Mouse (Mus musculus): ENCODE measurements at regions not wholly inside any gene's neighbourhood (a gene's known extent, or its start where the extent isn't known, plus 50 kb on each side); places are given as distances from the start of the nearest gene placed in this dataset.

DNA sequence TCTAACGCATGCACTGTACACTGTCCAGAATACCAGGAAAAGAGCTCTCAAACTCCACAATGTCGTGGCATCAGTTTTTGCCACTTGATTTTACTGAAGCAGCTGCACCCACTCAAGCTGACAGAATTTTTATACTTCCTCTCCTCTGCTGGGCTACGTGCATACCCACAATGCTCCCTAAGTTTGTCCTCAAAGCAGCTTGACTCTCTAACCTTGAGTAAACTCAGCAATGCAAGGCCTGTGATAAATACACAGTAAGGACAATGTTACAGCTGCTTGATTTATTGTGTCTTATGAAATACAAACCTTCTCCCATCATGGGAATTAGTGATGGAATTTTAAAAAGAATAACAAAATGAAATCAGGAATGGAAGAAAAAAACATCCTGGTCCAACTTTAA, 129.7 kb downstream of the Trmt11 start:
- Histone ChIP-seq H3K36me3 (ENCODE audit: insufficient read depth, low read length) (no peaks in the 10 kb centered on the region), H3K4me2 (ENCODE audit: low read depth, low read length, poor library complexity, severe bottlenecking) (no peak overlapping the region), H3K9ac (replicated peaks; ENCODE audit: low read length, poor library complexity, severe bottlenecking) (no peak overlapping the region), H3K4me3 (ENCODE audit: low read depth, low read length) (no peak overlapping the region), H3K9me3 (ENCODE audit: low read length) (no peaks in the 10 kb centered on the region), H3K4me1 (ENCODE audit: insufficient read depth, low read length) (no peaks in the 10 kb centered on the region), H3K27me3 (ENCODE audit: insufficient read depth, low read length) (no peaks in the 10 kb centered on the region), H3K27ac (ENCODE audit: low read depth, low read length) (no peak overlapping the region)
- ATAC-seq (ENCODE audit: low FRiP score) (no peak), DNase-seq (ENCODE audit: low spot score) (no peak)
- WGBS = 81% methylated on average over 3 of the region's 3 CpGs
- no peak for TF ChIP-seq CTCF (IDR thresholded peaks at IDR 0.05)

DNA sequence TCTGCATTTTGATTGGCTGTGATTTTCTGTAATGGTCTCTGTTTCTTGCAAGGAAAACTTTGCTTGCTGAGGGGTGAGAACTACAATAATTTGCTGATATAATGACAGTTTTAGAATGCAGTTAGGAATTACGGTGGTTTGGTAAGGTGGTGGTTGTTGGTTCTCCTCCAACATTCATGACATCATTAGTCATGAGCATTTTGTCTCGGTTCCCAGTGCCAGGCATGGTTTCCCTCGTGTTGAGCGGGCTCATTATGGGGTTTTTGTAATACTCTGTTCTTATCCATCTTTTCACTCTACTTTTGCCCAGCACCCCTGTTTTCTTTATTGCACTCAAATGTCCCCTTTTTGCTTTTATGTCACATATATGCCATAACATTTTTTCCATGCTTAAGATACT, 149.9 kb downstream of the Trmt11 start:
- no peak for DNase-seq (ENCODE audit: low spot score)
- no peak for TF ChIP-seq CTCF (IDR thresholded peaks at IDR 0.05)
- no peaks in the 10 kb centered on the region for H3K36me3 ChIP-seq (ENCODE audit: insufficient read depth, low read length)
- 93% methylated on average over 4 of the region's 4 CpGs for WGBS
- no peaks in the 10 kb centered on the region for H3K27me3 ChIP-seq (ENCODE audit: insufficient read depth, low read length)
- H3K4me1 ChIP-seq (ENCODE audit: insufficient read depth, low read length) = no peaks in the 10 kb centered on the region
- H3K9ac ChIP-seq (replicated peaks; ENCODE audit: low read length, poor library complexity, severe bottlenecking) = no peak overlapping the region
- no peak overlapping the region for H3K4me2 ChIP-seq (ENCODE audit: low read depth, low read length, poor library complexity, severe bottlenecking)
- no peak overlapping the region for H3K27ac ChIP-seq (ENCODE audit: low read depth, low read length)
- no peak for ATAC-seq (ENCODE audit: low FRiP score)
- H3K9me3 ChIP-seq (ENCODE audit: low read length) = no peaks in the 10 kb centered on the region
- H3K4me3 ChIP-seq (ENCODE audit: low read depth, low read length) = no peak overlapping the region

DNA sequence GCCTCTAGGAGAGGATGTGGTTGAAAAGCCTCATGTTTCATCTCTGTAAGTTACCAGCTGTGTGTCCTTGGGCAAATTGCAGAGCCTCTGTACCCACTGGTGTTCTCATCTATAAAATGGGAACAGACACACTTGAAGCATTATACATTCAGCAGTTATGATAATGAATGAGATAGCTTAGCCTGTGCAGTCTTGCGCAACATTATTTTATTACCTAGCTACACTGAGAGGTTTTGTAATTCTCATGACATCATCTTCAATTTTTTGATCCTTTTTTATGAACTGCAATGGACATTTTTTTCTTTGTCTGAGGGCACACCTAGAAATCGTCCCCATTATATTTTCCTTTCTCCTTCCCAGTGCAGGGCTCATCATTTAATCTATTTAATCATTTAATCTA, 153.5 kb downstream of the Trmt11 start:
- no peak for ATAC-seq (ENCODE audit: low FRiP score)
- Histone ChIP-seq H3K27me3 (ENCODE audit: insufficient read depth, low read length) (no peaks in the 10 kb centered on the region), H3K4me1 (ENCODE audit: insufficient read depth, low read length) (no peaks in the 10 kb centered on the region), H3K9me3 (ENCODE audit: low read length) (no peaks in the 10 kb centered on the region), H3K9ac (replicated peaks; ENCODE audit: low read length, poor library complexity, severe bottlenecking) (no peak overlapping the region), H3K27ac (ENCODE audit: low read depth, low read length) (no peak overlapping the region), H3K4me2 (ENCODE audit: low read depth, low read length, poor library complexity, severe bottlenecking) (no peak overlapping the region), H3K36me3 (ENCODE audit: insufficient read depth, low read length) (no peaks in the 10 kb centered on the region), H3K4me3 (ENCODE audit: low read depth, low read length) (no peak overlapping the region)
- no peak for DNase-seq (ENCODE audit: low spot score)
- whole genome bisulfite sequencing = 79% methylated on average over 2 of the region's 2 CpGs
- no peak for TF ChIP-seq CTCF (IDR thresholded peaks at IDR 0.05)

DNA sequence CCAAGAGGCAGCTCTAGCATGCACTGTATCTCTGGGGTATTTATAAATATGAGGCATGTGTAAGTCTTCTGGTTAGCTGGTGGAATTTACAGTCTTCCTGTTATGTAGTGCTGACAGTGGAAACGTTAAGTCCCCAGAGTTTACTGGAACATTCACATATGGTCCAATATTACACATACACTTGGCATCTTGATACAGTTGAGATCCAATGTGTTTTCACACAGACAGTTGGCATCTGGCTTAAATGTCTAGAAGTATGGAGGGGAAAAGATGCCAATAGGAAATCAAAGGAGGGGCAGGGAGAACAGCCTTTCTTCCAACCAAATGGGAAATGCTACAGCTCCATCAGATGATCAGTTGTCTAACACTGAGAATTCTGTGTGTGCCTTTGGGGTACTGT, 154.0 kb downstream of the Trmt11 start:
- Histone ChIP-seq H3K27ac (ENCODE audit: low read depth, low read length) (no peak overlapping the region), H3K4me2 (ENCODE audit: low read depth, low read length, poor library complexity, severe bottlenecking) (no peak overlapping the region), H3K4me3 (ENCODE audit: low read depth, low read length) (no peak overlapping the region), H3K9ac (replicated peaks; ENCODE audit: low read length, poor library complexity, severe bottlenecking) (no peak overlapping the region), H3K36me3 (ENCODE audit: insufficient read depth, low read length) (no peaks in the 10 kb centered on the region), H3K27me3 (ENCODE audit: insufficient read depth, low read length) (no peaks in the 10 kb centered on the region), H3K4me1 (ENCODE audit: insufficient read depth, low read length) (no peaks in the 10 kb centered on the region), H3K9me3 (ENCODE audit: low read length) (no peaks in the 10 kb centered on the region)
- ATAC-seq (ENCODE audit: low FRiP score) (no peak), DNase-seq (ENCODE audit: low spot score) (no peak)
- TF ChIP-seq CTCF (IDR thresholded peaks at IDR 0.05) = no peak
- WGBS = 89% methylated on average over 1 of the region's 1 CpGs

DNA sequence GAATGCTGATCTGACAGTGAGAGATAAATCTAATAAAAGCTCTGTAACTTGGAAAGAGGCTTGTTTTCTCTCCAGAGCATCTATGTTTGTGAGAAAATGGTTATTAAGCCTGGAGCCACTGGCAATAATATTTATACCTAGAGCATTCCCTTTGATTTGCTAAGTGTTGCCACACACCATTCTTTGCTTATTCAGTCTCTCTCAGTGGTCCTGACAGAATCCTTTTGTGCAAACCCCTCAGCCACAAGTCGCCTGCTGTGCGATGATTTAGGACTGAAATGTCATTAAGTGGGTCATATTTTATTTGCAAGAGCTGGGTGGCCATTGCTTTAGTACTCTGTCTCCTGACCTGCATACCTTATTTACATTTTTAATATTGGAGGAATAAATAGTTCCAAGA, 160.7 kb downstream of the Trmt11 start:
- DNase-seq (ENCODE audit: low spot score) = no peak
- H3K4me3 ChIP-seq (ENCODE audit: low read depth, low read length) = no peak overlapping the region
- ATAC-seq (ENCODE audit: low FRiP score) = no peak
- no peak overlapping the region for H3K27ac ChIP-seq (ENCODE audit: low read depth, low read length)
- no peaks in the 10 kb centered on the region for H3K27me3 ChIP-seq (ENCODE audit: insufficient read depth, low read length)
- H3K4me1 ChIP-seq (ENCODE audit: insufficient read depth, low read length) = no peaks in the 10 kb centered on the region
- H3K36me3 ChIP-seq (ENCODE audit: insufficient read depth, low read length) = no peaks in the 10 kb centered on the region
- 17% methylated on average over 2 of the region's 2 CpGs for WGBS
- no peak for TF ChIP-seq CTCF (IDR thresholded peaks at IDR 0.05)
- no peak overlapping the region for H3K9ac ChIP-seq (replicated peaks; ENCODE audit: low read length, poor library complexity, severe bottlenecking)
- no peak overlapping the region for H3K4me2 ChIP-seq (ENCODE audit: low read depth, low read length, poor library complexity, severe bottlenecking)
- H3K9me3 ChIP-seq (ENCODE audit: low read length) = no peaks in the 10 kb centered on the region

DNA sequence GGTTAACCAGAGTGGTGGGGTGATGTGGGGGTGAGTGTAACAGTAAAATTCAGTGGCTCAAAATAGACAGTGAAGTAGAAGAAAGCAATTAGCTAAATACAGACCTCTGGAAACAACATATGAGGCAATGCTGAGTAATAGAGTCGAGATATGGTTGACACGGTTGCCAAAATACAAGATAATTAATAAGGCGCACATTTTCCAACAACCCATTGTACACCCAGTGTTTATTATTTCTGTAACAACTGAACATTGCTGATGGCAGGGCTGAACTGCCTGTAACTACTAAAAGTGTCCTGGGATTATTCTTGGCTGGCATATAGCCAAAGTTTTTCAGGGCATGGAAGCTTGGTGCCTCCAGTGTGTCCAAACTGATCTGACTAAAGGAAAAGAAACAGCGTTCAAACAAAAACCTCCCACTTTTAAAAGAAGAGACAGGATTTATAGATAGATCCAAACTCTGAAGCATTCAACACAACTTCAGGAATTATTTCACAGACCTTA, 174.1 kb downstream of the Trmt11 start:
- no peak overlapping the region for H3K27ac ChIP-seq (ENCODE audit: low read depth, low read length)
- no peak for DNase-seq (ENCODE audit: low spot score)
- H3K4me2 ChIP-seq (ENCODE audit: low read depth, low read length, poor library complexity, severe bottlenecking) = no peak overlapping the region
- no peak overlapping the region for H3K9ac ChIP-seq (replicated peaks; ENCODE audit: low read length, poor library complexity, severe bottlenecking)
- H3K9me3 ChIP-seq (ENCODE audit: low read length) = no peaks in the 10 kb centered on the region
- ATAC-seq (ENCODE audit: low FRiP score) = no peak
- no peak overlapping the region for H3K4me3 ChIP-seq (ENCODE audit: low read depth, low read length)
- H3K36me3 ChIP-seq (ENCODE audit: insufficient read depth, low read length) = no peaks in the 10 kb centered on the region
- no peaks in the 10 kb centered on the region for H3K27me3 ChIP-seq (ENCODE audit: insufficient read depth, low read length)
- H3K4me1 ChIP-seq (ENCODE audit: insufficient read depth, low read length) = no peaks in the 10 kb centered on the region
- WGBS = 66% methylated on average over 4 of the region's 4 CpGs
- no peak for TF ChIP-seq CTCF (IDR thresholded peaks at IDR 0.05)

All from midbrain, postnatal 0 days (tissue).